Mouse (Mus musculus) kidney, embryonic 16.5 days (tissue): ENCODE measurements around the gene Cacng8. TPM values are rescaled to one million over a fixed set of nuclear protein-coding genes. Genes with fewer than 3 reads are reported as not detected.
A peak's percentile ranks its signal among the peaks of the same experiment; 100 is the strongest.

Experiments used
- ATAC-seq: fragments of 200-750 bp; cut with Nextera tagmentation; 2 replicates; pipeline ENCODE4 v1.8.0; 2017; ENCODE audit warnings: moderate TSS enrichment; ENCODE audit not compliant: low FRiP score, low TSS enrichment
- H3K27ac ChIP-seq: fragments of 300-500 bp; sonication (generic); 2 replicates; pipeline ENCODE4 v1.5.1; 2014; ENCODE audit warnings: low read length
- H3K27me3 ChIP-seq: fragments of 300-500 bp; sonication (generic); 2 replicates; pipeline ENCODE4 v1.6.1; 2014; ENCODE audit warnings: low read length, control low read depth, mixed read lengths; ENCODE audit not compliant: insufficient read depth
- H3K36me3 ChIP-seq: fragments of 300-500 bp; sonication (generic); 2 replicates; pipeline ENCODE4 v1.6.1; 2014; ENCODE audit warnings: low read length, control low read depth, mixed read lengths; ENCODE audit not compliant: insufficient read depth
- H3K4me1 ChIP-seq: fragments of 300-500 bp; sonication (generic); 2 replicates; pipeline ENCODE4 v1.6.1; 2014; ENCODE audit warnings: low read length, control low read depth, mixed read lengths; ENCODE audit not compliant: insufficient read depth
- H3K4me2 ChIP-seq: fragments of 300-500 bp; sonication (generic); replicated peaks from 2 replicates; pipeline ENCODE4 v1.6.1; 2014; ENCODE audit warnings: low read depth, low read length
- H3K4me3 ChIP-seq: fragments of 300-500 bp; sonication (generic); 2 replicates; pipeline ENCODE4 v1.5.1; 2014; ENCODE audit warnings: mild to moderate bottlenecking, low read length
- H3K9ac ChIP-seq: fragments of 300-500 bp; sonication (generic); replicated peaks from 2 replicates; pipeline ENCODE4 v1.6.1; 2014; ENCODE audit warnings: low read length
- H3K9me3 ChIP-seq: fragments of 300-500 bp; sonication (generic); 2 replicates; pipeline ENCODE4 v1.6.1; 2016; ENCODE audit warnings: low read length, control low read depth
- WGBS: fragments of 180-500 bp; shearing (Covaris S2); extraction: QIAGEN DNeasy Blood & Tissue Kit; methylation state at CpG from one replicate; pipeline ENCODE4 v1.1.7; 2014; 5-methylcytosine and 5-hydroxymethylcytosine counted together
- polyA plus RNA-seq: library from polyadenylated mRNA; unstranded; fragments of >200 nt; fragmentation: Nextera tagmentation; extraction: Ambion mirVana; gene quantifications from 2 replicates; pipeline ENCODE4 v1.2.1, GENCODE M21; 2015

The Cacng8 gene
- polyA plus RNA-seq, 1 experiment from 2014 or later: 1.0 TPM

DNA sequence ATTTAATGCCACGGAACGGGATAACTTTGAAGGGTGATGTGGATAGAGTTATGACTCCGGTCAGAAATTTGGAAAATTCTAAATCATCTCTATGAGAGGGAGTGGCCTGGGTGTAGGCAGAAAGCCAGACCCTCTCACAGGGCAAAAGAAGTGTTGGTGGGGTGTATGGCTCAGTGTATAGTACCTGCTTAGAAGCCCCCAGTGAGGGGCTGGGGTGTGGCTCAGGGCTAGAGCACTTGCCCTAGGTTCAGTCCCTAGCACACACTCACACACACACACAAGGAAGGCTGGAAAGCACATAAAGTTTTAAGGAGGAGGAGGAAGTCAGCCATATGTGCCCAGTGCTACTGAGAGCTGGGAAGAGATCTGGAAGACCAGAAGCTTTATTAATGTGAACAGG lies 30.8 kb downstream of the Cacng8 start:
- Histone ChIP-seq H3K27me3 (peaks cover 81% of the 10 kb centered on the region), H3K4me3 (no peak overlapping the region)
- 0 out of 2 replicates have a peak, but pooled peaks have one; percentile 32 for ATAC-seq

DNA sequence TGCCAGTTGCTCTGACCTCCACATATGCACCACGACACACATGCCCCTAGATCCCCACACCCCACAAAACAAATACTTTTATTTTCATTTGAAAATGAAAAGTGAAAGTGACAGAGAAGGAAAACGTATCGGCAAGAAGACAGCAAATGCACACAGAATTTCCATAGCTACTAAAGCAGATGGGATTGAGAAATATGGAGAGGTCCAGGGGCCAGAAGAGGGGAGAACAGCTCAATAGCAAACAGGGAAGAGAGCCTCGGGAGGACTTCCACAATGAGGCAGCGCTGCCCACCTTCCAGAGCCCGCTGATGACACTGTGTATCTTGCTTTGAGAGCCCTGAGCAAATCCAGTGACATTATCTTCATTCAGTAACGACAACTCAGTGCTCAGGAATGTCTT lies 31.6 kb downstream of the Cacng8 start:
- H3K27ac ChIP-seq: no peak overlapping the region
- no peaks in the 10 kb centered on the region for H3K9me3 ChIP-seq
- no peak overlapping the region for H3K9ac ChIP-seq
- peaks cover 74% of the 10 kb centered on the region for H3K27me3 ChIP-seq
- H3K36me3 ChIP-seq: no peaks in the 10 kb centered on the region
- ATAC-seq: no peak
- H3K4me2 ChIP-seq: no peak overlapping the region
- H3K4me3 ChIP-seq: no peak overlapping the region
- WGBS: 58% methylated on average over 7 of the region's 7 CpGs
- H3K4me1 ChIP-seq: peaks cover 8% of the 10 kb centered on the region; the same call in 1 of the 2 replicates

More for the DNA sequence above, 30.8 kb downstream of the Cacng8 start:
- Histone ChIP-seq H3K36me3 (no peaks in the 10 kb centered on the region), H3K4me1 (peaks cover 8% of the 10 kb centered on the region; the same call in 1 of the 2 replicates), H3K9ac (no peak overlapping the region), H3K27ac (no peak overlapping the region), H3K4me2 (no peak overlapping the region), H3K9me3 (peaks cover 2% of the 10 kb centered on the region; the same call in 1 of the 2 replicates)
- 38% methylated on average over 3 of the region's 3 CpGs for WGBS

DNA sequence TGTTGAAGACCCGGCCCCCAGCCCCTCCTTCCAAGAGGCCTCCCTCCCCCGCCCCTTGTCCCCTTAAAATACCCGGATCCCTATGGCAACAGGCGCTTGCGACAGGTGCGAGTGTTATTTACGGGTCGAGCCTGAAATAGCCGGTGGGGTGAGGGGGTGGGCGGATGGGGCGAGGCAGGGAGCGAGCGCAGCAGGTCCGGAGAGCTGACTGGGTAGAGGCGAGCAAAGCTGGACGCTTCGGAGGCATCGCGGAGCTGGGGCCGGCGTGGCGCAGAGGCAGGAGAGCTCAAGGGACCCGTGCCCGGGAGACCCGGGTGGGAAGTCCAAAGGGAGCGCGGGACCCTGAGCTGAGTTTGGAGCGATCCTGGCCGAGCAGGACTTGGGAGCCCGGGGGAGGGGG lies 32.9 kb downstream of the Cacng8 start:
- H3K4me1 ChIP-seq: peaks cover 8% of the 10 kb centered on the region; the same call in 1 of the 2 replicates
- peak overlapping the region; percentile 9 for H3K4me3 ChIP-seq
- WGBS: under 1% methylated on average over 28 of the region's 30 CpGs

DNA sequence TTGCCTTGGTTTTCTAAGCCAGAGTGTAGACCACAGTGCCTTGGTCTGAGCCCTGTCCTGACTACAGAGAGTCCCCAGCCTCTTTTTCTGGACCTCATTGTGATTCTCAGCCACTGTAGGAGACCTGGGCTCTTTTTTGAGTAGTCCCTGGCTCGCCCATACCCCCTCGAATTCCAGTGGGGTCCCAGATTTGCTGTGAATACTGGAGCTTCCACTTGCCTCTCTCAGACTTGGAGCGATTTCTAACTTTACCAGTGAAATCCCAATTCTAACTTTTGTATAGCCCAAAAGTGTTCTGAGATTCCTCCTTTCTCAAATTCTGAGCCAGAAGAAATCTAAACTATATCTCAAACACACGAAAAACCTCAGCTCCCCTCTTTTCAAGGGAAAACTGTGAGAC lies 33.4 kb downstream of the Cacng8 start, which contains the start of gene Cacng6:
TSS of gene Cacng6 (plus strand) at position 301 of the 400 bp plus-strand sequence.
- H3K9ac ChIP-seq: no peak within 1 kb of the TSS
- no peak within 1 kb of the TSS for H3K27ac ChIP-seq
- peaks cover 59% of the 10 kb centered on the region for H3K27me3 ChIP-seq
- peak within 1 kb of the TSS; percentile 41 for H3K4me2 ChIP-seq
- no peaks in the 10 kb centered on the region for H3K9me3 ChIP-seq
- peak within 1 kb of the TSS; percentile 9 for H3K4me3 ChIP-seq
- ATAC-seq: no peak
- no peaks in the 10 kb centered on the region for H3K36me3 ChIP-seq
- H3K4me1 ChIP-seq: peaks cover 8% of the 10 kb centered on the region; the same call in 1 of the 2 replicates
- WGBS: 32% methylated on average over 4 of the region's 4 CpGs

More for the DNA sequence above, 32.9 kb downstream of the Cacng8 start:
- H3K4me2 ChIP-seq: peak overlapping the region; percentile 41
- ATAC-seq: peak; percentile 56; the same call in 1 of the 2 replicates
- H3K27ac ChIP-seq: no peak overlapping the region
- H3K27me3 ChIP-seq: peaks cover 62% of the 10 kb centered on the region
- no peaks in the 10 kb centered on the region for H3K9me3 ChIP-seq
- H3K9ac ChIP-seq: no peak overlapping the region
- no peaks in the 10 kb centered on the region for H3K36me3 ChIP-seq

DNA sequence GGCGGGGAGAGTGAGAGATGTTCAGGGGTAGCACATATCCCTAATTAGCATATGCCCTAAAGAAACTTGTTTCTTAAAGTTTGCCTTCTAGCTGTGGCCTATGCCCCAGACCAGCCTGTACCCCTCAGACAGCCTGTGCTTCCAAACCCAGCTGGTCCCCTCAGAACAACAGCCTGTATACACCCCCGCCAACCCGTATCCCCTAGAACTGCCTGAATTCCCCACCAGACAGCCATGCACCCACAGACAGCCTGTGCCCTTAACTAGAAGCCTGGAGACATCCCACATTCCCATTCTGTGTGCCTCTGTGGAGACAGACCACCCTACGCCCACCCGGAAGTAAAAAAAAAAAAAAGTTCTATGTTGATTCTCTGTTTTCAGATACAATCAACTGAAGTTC lies 34.7 kb downstream of the Cacng8 start:
- no peak overlapping the region for H3K4me3 ChIP-seq
- peaks cover 8% of the 10 kb centered on the region; the same call in 1 of the 2 replicates for H3K4me1 ChIP-seq
- H3K4me2 ChIP-seq: no peak overlapping the region
- no peaks in the 10 kb centered on the region for H3K36me3 ChIP-seq
- H3K27me3 ChIP-seq: peaks cover 52% of the 10 kb centered on the region
- ATAC-seq: no peak
- no peak overlapping the region for H3K9ac ChIP-seq
- H3K9me3 ChIP-seq: no peaks in the 10 kb centered on the region
- WGBS: 90% methylated on average over 5 of the region's 5 CpGs
- no peak overlapping the region for H3K27ac ChIP-seq

DNA sequence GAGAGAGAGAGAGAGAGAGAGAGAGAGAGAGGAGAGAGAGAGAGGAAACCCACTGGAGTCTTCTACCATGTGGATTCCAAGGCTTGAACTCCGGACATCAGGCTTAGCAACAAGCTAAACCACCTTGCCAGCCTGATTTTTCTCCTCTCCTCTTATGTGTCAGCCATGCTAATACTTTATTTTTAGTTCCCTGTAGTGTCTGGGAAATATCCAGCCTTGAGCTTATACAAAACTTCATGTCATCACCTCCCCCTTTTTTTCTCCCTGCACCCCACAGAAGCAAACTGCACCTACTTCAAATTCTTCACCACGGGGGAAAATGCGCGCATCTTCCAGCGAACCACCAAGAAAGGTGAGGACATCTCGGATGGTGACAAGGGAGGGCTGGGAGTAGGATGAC lies 39.7 kb downstream of the Cacng8 start:
- no peak overlapping the region for H3K4me3 ChIP-seq
- H3K4me2 ChIP-seq: no peak overlapping the region
- ATAC-seq: no peak
- H3K9ac ChIP-seq: no peak overlapping the region
- H3K9me3 ChIP-seq: no peaks in the 10 kb centered on the region
- no peaks in the 10 kb centered on the region for H3K36me3 ChIP-seq
- 73% methylated on average over 6 of the region's 6 CpGs for WGBS
- peaks cover 9% of the 10 kb centered on the region; the same call in 1 of the 2 replicates for H3K27me3 ChIP-seq
- H3K4me1 ChIP-seq: no peaks in the 10 kb centered on the region
- H3K27ac ChIP-seq: no peak overlapping the region

DNA sequence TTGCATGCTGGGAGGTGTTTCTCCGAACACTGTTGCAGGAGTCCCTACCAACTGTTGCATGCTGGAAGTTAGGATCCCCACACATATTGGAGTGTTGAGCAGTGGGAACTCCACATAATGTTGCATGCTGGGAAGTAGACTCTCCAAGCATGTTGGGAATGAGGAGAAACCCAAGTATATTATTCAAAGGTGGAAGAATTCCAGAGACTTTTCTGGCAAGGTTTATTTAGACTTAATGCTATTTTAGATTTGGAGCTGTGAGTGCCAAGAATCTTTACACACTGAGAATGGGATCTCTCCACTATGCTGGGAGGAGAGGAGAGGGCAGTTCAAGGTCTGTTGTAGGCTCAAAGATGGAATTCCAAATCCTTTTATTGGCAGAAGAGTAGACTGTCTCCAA lies 41.6 kb downstream of the Cacng8 start:
- no peak overlapping the region for H3K4me2 ChIP-seq
- no peaks in the 10 kb centered on the region for H3K4me1 ChIP-seq
- no peak overlapping the region for H3K9ac ChIP-seq
- H3K27ac ChIP-seq: no peak overlapping the region
- no peak overlapping the region for H3K4me3 ChIP-seq
- 81% methylated on average over 1 of the region's 1 CpGs for WGBS
- H3K36me3 ChIP-seq: no peaks in the 10 kb centered on the region
- H3K27me3 ChIP-seq: no peaks in the 10 kb centered on the region
- no peaks in the 10 kb centered on the region for H3K9me3 ChIP-seq
- ATAC-seq: no peak

DNA sequence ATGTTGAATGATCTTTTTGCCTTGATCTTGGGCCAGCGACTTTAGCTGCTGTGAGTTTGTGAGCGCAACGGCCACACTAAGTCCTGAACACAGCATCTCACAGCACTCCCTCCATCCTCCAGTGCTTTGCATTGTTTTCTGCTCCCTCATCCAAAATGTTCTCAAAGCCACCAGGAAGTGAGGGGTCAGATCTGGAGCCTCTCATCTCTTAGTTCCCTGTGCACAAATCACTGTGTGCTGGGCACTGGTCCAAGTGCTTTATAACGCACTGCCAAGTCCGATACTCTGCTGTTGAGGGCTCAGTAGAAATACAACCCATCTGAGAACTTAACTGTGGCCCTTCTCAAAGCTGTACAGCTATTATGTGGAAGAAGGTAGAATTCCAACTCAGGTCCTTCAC lies 47.5 kb downstream of the Cacng8 start:
- Histone ChIP-seq H3K36me3 (no peaks in the 10 kb centered on the region), H3K4me3 (no peak overlapping the region), H3K27me3 (no peaks in the 10 kb centered on the region), H3K27ac (no peak overlapping the region), H3K4me2 (no peak overlapping the region), H3K9me3 (no peaks in the 10 kb centered on the region), H3K4me1 (no peaks in the 10 kb centered on the region), H3K9ac (no peak overlapping the region)
- ATAC-seq: no peak
- 38% methylated on average over 5 of the region's 5 CpGs for WGBS

DNA sequence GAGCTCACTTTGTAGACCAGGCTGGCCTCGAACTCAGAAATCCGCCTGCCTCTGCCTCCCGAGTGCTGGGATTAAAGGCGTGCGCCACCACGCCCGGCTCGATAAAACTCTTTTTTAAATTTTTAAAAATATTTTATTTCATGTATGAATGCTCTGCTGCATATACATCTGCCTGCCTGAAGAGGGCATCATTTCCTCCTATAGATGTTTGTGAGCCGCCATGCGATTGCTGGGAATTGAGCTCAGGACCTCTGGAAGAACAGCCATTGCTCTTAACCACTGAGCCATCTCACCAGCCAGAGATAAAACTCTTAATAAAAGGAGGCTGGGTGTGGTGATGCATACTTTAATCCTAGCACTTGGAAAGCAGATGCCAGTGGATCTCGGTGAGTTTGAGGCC lies 49.5 kb downstream of the Cacng8 start:
- H3K4me2 ChIP-seq: no peak overlapping the region
- no peaks in the 10 kb centered on the region for H3K4me1 ChIP-seq
- no peak for ATAC-seq
- no peaks in the 10 kb centered on the region for H3K36me3 ChIP-seq
- H3K4me3 ChIP-seq: no peak overlapping the region
- H3K9me3 ChIP-seq: no peaks in the 10 kb centered on the region
- no peak overlapping the region for H3K9ac ChIP-seq
- H3K27ac ChIP-seq: no peak overlapping the region
- H3K27me3 ChIP-seq: no peaks in the 10 kb centered on the region
- 88% methylated on average over 10 of the region's 11 CpGs for WGBS

DNA sequence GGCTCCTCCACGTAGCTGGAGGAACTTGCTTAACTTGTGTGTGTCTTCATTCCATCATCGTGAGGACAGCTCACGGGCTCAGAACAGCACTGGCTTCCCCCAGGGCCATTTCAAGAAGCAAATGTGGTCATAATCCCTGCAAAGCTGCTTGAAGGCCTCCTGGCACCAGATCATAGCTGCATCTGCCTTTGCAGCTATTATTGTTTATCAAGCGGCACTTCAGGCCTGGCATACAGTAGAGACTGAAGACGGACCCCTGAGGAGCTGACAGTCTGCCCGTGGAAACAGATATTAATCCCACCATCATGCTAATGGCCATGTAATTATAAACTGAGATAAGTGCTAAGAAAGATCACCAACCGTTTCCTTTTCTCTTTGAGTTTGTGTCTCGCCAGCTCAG lies 50.0 kb downstream of the Cacng8 start:
- Histone ChIP-seq H3K27ac (no peak overlapping the region), H3K4me3 (no peak overlapping the region), H3K4me1 (no peaks in the 10 kb centered on the region), H3K9ac (no peak overlapping the region), H3K27me3 (no peaks in the 10 kb centered on the region), H3K4me2 (no peak overlapping the region), H3K36me3 (no peaks in the 10 kb centered on the region), H3K9me3 (no peaks in the 10 kb centered on the region)
- no peak for ATAC-seq
- WGBS: 79% methylated on average over 8 of the region's 8 CpGs
